Mouse (Mus musculus) lung, embryonic 15.5 days (tissue): ENCODE data around the gene Slain2. TPM values are rescaled to one million over a fixed set of nuclear protein-coding genes. Genes with fewer than 3 reads are reported as not detected.

Experiments
- polyA plus RNA-seq: library from polyadenylated mRNA; unstranded; fragments of >200 nt; fragmentation: Nextera tagmentation; extraction: Ambion mirVana; gene quantifications from 2 replicates; pipeline ENCODE4 v1.2.1, GENCODE M21; 2015

Gene Slain2
- polyA plus RNA-seq, 1 experiment from 2014 or later, result 15.8 TPM

Other genes starting within 250 kb of the Slain2 start
- gene Txk, start 161.5 kb upstream of the Slain2 start, polyA plus RNA-seq, result 0.35 and 0.74 TPM in 2 replicates
- gene Tec, start 45.8 kb upstream of the Slain2 start, polyA plus RNA-seq, result 4.4 and 4.6 TPM in 2 replicates
- gene Gm10135, start 60.4 kb downstream of the Slain2 start, polyA plus RNA-seq, result not detected in 2 replicates
- gene Slc10a4, start 92.6 kb downstream of the Slain2 start, polyA plus RNA-seq, result 1.0 and 1.1 TPM in 2 replicates